Mouse (Mus musculus) heart, postnatal 0 days (tissue): ENCODE data around the gene Gm26897.

Experiments used
- CTCF ChIP-seq: IDR thresholded peaks from 2 replicates; pipeline ENCODE4 v1.5.1; 2016; ENCODE audit warnings: antibody characterized with exemption, control low read depth, low read depth
- EP300 ChIP-seq: IDR thresholded peaks from 2 replicates; pipeline ENCODE4 v1.6.1; 2016; ENCODE audit warnings: antibody characterized with exemption, low read depth

- TF ChIP-seq EP300 (no peak), CTCF (no peak)
Measured at GRCm38 (mm10) chr5:111754484-111755139, 20.9 kb downstream of the Gm26897 start.
